Mouse (Mus musculus): ENCODE data around the gene Exoc2. TPM values are rescaled to one million over a fixed set of nuclear protein-coding genes. Genes with fewer than 3 reads are reported as not detected.

The Exoc2 gene
- total and polyA plus RNA-seq, 3 experiments = 6.9 to 46.6 (median 44.7) TPM

- H3K36me3 ChIP-seq (replicated peaks) = peaks cover 57% of the 10 kb centered on the region
- ATAC-seq (ENCODE audit: extremely low read depth, insufficient number of reproducible peaks, low FRiP score, poor library complexity, severe bottlenecking) = no peak
- no peak for TF ChIP-seq GATA2 (IDR thresholded peaks at IDR 0.05; ENCODE audit: borderline replicate concordance, low read depth, low read length)
- TF ChIP-seq POLR2AphosphoS5 (IDR thresholded peaks at IDR 0.05; ENCODE audit: insufficient replicate concordance, low read depth, low read length) = no peak
- no peak for TF ChIP-seq CTCF (IDR thresholded peaks at IDR 0.05; ENCODE audit: low read depth, low read length)
- no peak for TF ChIP-seq TAL1 (conservative IDR thresholded peaks at IDR 0.05; ENCODE audit: low read depth, low read length)
- no peak for TF ChIP-seq GATA1 (IDR thresholded peaks at IDR 0.05; ENCODE audit: borderline replicate concordance, low read length)
Measured at GRCm38 (mm10) chr13:30879871-30880270, 94.0 kb downstream of the Exoc2 start.

DNA sequence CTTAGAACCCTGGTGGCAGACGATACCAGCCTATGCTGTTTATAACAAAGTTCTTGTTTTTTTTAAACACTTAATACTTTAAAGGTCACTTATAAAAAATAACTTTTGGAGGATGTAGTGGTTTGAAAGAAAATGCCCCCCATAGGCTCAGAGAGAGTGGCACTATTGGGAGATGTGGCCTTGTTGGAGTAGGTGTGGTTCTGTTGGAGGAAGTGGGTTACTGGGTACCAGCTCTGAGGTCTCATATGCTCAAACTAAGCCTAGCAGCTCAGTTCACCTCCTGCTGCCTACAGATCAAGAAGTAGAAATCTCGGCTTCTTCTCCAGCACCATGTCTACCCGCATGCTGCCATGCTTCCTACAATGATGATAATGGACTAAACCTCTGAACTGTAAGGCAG, 98.1 kb downstream of the Exoc2 start:
- no peaks in the 10 kb centered on the region for H3K27me3 ChIP-seq (ENCODE audit: insufficient read depth, low read length)
- ATAC-seq (ENCODE audit: extremely low read depth, insufficient number of reproducible peaks, low FRiP score, poor library complexity, severe bottlenecking) (no peak), DNase-seq (ENCODE audit: low spot score) (no peak)
- H3K4me1 ChIP-seq (ENCODE audit: insufficient read depth, low read depth, low read length) = no peaks in the 10 kb centered on the region
- no peak for TF ChIP-seq GATA1 (IDR thresholded peaks at IDR 0.05; ENCODE audit: borderline replicate concordance, low read length)
- TF ChIP-seq TAL1 (conservative IDR thresholded peaks at IDR 0.05; ENCODE audit: low read depth, low read length) = no peak
- no peak for TF ChIP-seq GATA2 (IDR thresholded peaks at IDR 0.05; ENCODE audit: borderline replicate concordance, low read depth, low read length)
- no peak for TF ChIP-seq CTCF (IDR thresholded peaks at IDR 0.05; ENCODE audit: low read depth, low read length)
- TF ChIP-seq POLR2AphosphoS5 (IDR thresholded peaks at IDR 0.05; ENCODE audit: insufficient replicate concordance, low read depth, low read length) = no peak
- no peaks in the 10 kb centered on the region for H3K9me3 ChIP-seq (replicated peaks)
- peaks cover 66% of the 10 kb centered on the region for H3K36me3 ChIP-seq (replicated peaks)
- no peak overlapping the region for H3K4me3 ChIP-seq (ENCODE audit: low read depth, low read length)

More at GRCm38 (mm10) chr13:30879871-30880270, 94.0 kb downstream of the Exoc2 start:
- Histone ChIP-seq H3K4me3 (ENCODE audit: low read depth, low read length) (no peak overlapping the region), H3K9me3 (replicated peaks) (no peaks in the 10 kb centered on the region), H3K4me1 (ENCODE audit: insufficient read depth, low read depth, low read length) (no peaks in the 10 kb centered on the region), H3K27me3 (ENCODE audit: insufficient read depth, low read length) (no peaks in the 10 kb centered on the region)
- DNase-seq (ENCODE audit: low spot score) = no peak

DNA sequence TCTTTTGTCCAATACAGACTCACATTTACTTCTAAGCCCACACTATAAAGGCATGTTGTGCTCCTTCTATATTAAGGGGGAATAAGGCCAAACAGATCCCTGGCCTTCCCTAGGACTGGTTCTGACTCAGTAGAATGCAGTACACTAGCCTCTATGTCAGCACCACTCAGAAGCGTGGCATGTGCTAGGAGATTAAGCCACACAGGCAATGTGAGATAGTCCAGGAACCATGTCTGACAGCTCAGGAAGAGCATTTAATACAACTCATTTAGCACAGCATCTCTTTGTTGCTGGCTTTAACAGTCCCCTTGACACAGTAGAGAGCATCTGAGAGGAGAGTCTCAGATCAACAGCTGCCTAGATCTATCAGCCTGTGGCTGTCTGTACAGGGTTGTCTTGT, 100.4 kb downstream of the Exoc2 start:
- H3K9me3 ChIP-seq (replicated peaks) = no peaks in the 10 kb centered on the region
- H3K4me3 ChIP-seq (ENCODE audit: low read depth, low read length) = no peak overlapping the region
- peaks cover 71% of the 10 kb centered on the region for H3K36me3 ChIP-seq (replicated peaks)

GRCm38 (mm10) chr13:30865486-30865885, 108.4 kb downstream of the Exoc2 start:
- no peak for TF ChIP-seq POLR2AphosphoS5 (IDR thresholded peaks at IDR 0.05; ENCODE audit: insufficient replicate concordance, low read depth, low read length)
- no peak for TF ChIP-seq GATA2 (IDR thresholded peaks at IDR 0.05; ENCODE audit: borderline replicate concordance, low read depth, low read length)
- TF ChIP-seq CTCF (IDR thresholded peaks at IDR 0.05; ENCODE audit: low read depth, low read length) = no peak
- TF ChIP-seq GATA1 (IDR thresholded peaks at IDR 0.05; ENCODE audit: borderline replicate concordance, low read length) = no peak
- no peak for TF ChIP-seq TAL1 (conservative IDR thresholded peaks at IDR 0.05; ENCODE audit: low read depth, low read length)
- no peak for DNase-seq (ENCODE audit: low spot score)
- Histone ChIP-seq H3K27me3 (ENCODE audit: insufficient read depth, low read length) (no peaks in the 10 kb centered on the region), H3K4me3 (ENCODE audit: low read depth, low read length) (no peak overlapping the region), H3K9me3 (replicated peaks) (no peaks in the 10 kb centered on the region), H3K4me1 (ENCODE audit: insufficient read depth, low read depth, low read length) (no peaks in the 10 kb centered on the region), H3K36me3 (replicated peaks) (peaks cover 63% of the 10 kb centered on the region)
- no peak for ATAC-seq (ENCODE audit: extremely low read depth, insufficient number of reproducible peaks, low FRiP score, poor library complexity, severe bottlenecking)

More for the DNA sequence above, 100.4 kb downstream of the Exoc2 start:
- Histone ChIP-seq H3K4me1 (ENCODE audit: insufficient read depth, low read depth, low read length) (no peaks in the 10 kb centered on the region), H3K27me3 (ENCODE audit: insufficient read depth, low read length) (no peaks in the 10 kb centered on the region)
- DNase-seq (ENCODE audit: low spot score) (no peak), ATAC-seq (ENCODE audit: extremely low read depth, insufficient number of reproducible peaks, low FRiP score, poor library complexity, severe bottlenecking) (no peak)
- TF ChIP-seq GATA2 (IDR thresholded peaks at IDR 0.05; ENCODE audit: borderline replicate concordance, low read depth, low read length) (no peak), CTCF (IDR thresholded peaks at IDR 0.05; ENCODE audit: low read depth, low read length) (no peak), GATA1 (IDR thresholded peaks at IDR 0.05; ENCODE audit: borderline replicate concordance, low read length) (no peak), TAL1 (conservative IDR thresholded peaks at IDR 0.05; ENCODE audit: low read depth, low read length) (no peak), POLR2AphosphoS5 (IDR thresholded peaks at IDR 0.05; ENCODE audit: insufficient replicate concordance, low read depth, low read length) (no peak)

GRCm38 (mm10) chr13:30864042-30864441, 109.9 kb downstream of the Exoc2 start:
- no peak for ATAC-seq (ENCODE audit: extremely low read depth, insufficient number of reproducible peaks, low FRiP score, poor library complexity, severe bottlenecking)
- Histone ChIP-seq H3K9me3 (replicated peaks) (no peaks in the 10 kb centered on the region), H3K27me3 (ENCODE audit: insufficient read depth, low read length) (no peaks in the 10 kb centered on the region), H3K4me1 (ENCODE audit: insufficient read depth, low read depth, low read length) (no peaks in the 10 kb centered on the region), H3K36me3 (replicated peaks) (peaks cover 67% of the 10 kb centered on the region), H3K4me3 (ENCODE audit: low read depth, low read length) (no peak overlapping the region)
- DNase-seq (ENCODE audit: low spot score) = no peak
- TF ChIP-seq CTCF (IDR thresholded peaks at IDR 0.05; ENCODE audit: low read depth, low read length) (no peak), POLR2AphosphoS5 (IDR thresholded peaks at IDR 0.05; ENCODE audit: insufficient replicate concordance, low read depth, low read length) (no peak), GATA2 (IDR thresholded peaks at IDR 0.05; ENCODE audit: borderline replicate concordance, low read depth, low read length) (no peak), TAL1 (conservative IDR thresholded peaks at IDR 0.05; ENCODE audit: low read depth, low read length) (no peak), GATA1 (IDR thresholded peaks at IDR 0.05; ENCODE audit: borderline replicate concordance, low read length) (no peak)

DNA sequence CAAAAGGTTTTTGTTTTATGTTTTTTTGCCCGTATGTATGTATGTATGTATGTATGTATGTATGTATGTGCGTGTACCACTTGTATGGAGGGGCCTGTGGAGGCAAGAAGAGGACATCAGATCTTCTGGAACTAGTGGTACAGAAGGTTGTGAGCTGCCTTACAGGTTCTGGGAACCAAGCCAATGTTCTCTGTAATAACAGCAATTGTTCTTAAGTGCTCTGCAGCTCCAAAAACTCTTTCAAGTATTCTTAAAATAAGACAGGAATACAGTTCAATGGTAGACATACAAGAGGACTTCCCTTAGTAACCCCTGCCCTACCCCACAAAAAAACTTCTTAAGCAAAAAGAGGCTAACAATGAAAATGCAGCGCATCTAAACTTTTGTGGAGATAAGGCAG, 115.5 kb downstream of the Exoc2 start:
- H3K9me3 ChIP-seq (replicated peaks) = no peaks in the 10 kb centered on the region
- no peak for TF ChIP-seq TAL1 (conservative IDR thresholded peaks at IDR 0.05; ENCODE audit: low read depth, low read length)
- TF ChIP-seq POLR2AphosphoS5 (IDR thresholded peaks at IDR 0.05; ENCODE audit: insufficient replicate concordance, low read depth, low read length) = no peak
- no peak for TF ChIP-seq GATA1 (IDR thresholded peaks at IDR 0.05; ENCODE audit: borderline replicate concordance, low read length)
- no peak for TF ChIP-seq CTCF (IDR thresholded peaks at IDR 0.05; ENCODE audit: low read depth, low read length)
- TF ChIP-seq GATA2 (IDR thresholded peaks at IDR 0.05; ENCODE audit: borderline replicate concordance, low read depth, low read length) = no peak
- no peak for DNase-seq (ENCODE audit: low spot score)
- H3K4me1 ChIP-seq (ENCODE audit: insufficient read depth, low read depth, low read length) = no peaks in the 10 kb centered on the region
- ATAC-seq (ENCODE audit: extremely low read depth, insufficient number of reproducible peaks, low FRiP score, poor library complexity, severe bottlenecking) = no peak
- no peak overlapping the region for H3K4me3 ChIP-seq (ENCODE audit: low read depth, low read length)
- no peaks in the 10 kb centered on the region for H3K27me3 ChIP-seq (ENCODE audit: insufficient read depth, low read length)
- H3K36me3 ChIP-seq (replicated peaks) = peaks cover 58% of the 10 kb centered on the region
